ENCODE assay signal across 8 mouse cellular contexts in the genomic region with DNA sequence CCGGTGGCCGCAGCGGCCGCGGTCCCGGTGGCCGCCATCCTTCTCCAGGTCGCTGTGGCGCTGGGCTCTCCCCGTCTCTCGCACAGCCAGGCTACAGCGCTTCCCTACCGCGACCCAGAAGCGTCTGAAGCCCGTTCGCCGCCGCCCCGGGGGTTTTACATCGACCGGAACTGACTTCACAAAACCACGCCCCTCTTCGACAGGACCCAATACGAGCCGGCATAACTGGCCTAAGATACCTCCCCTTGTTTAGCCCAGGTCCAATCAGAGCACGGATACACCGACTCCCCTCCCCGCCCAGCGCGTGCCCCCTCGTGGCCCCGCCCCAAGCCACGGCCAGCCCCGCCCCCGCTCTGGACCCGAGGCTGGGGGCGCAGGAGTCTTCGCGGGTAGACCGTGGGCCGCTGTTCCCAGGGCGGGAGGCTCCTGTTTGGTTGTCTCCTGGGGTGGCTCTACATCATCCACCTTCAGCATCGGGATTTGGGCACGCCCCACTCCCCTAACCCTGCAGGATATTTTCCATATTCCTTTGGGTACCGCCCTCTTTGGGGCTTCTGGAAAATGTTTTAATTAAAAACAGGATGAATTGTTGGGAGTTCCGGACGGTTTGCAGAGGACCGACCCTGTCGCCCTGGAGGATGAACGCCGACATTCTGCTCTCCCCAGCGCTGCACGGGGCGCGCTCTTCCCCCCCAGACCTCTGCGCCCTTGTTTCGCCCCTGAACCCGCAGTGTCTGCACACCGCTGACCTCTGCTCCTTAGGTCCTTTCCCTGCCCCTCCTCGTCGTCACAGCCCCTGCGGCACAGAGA. TPM values are rescaled to one million over a fixed set of nuclear protein-coding genes. Genes with fewer than 3 reads are reported as not detected.
DNase-seq lines count a peak whose midpoint lies in the region; ATAC-seq and TF ChIP-seq lines count a peak whose summit lies in the region.

TSS of gene Aplp2 (minus strand) at position 126 of the 810 bp plus-strand sequence.

- H3K79me2 ChIP-seq in C2C12 (ENCODE audit: control insufficient read depth, insufficient read depth) (peaks cover 17% of the 10 kb centered on the region), myocyte (ENCODE audit: control insufficient read depth, insufficient read depth) (peaks cover 20% of the 10 kb centered on the region)
- H3K79me2 ChIP-seq in liver, adult 2 months (ENCODE audit: control insufficient read depth, insufficient read depth, low read length), result peaks cover 14% of the 10 kb centered on the region; the same call in 1 of the 2 replicates

- TF ChIP-seq CTCF in C2C12 (IDR thresholded peaks at IDR 0.05; ENCODE audit: control insufficient read depth, insufficient read depth, insufficient read length), result no peak
- no peak for TF ChIP-seq CTCF in brain, embryonic 14.5 days (IDR thresholded peaks at IDR 0.05; ENCODE audit: borderline replicate concordance, extremely low read depth, insufficient read depth, insufficient read length)
- 0 out of 2 replicates have a peak, but pooled peaks have one; percentile 1 for TF ChIP-seq CTCF in liver, adult 2 months (IDR thresholded peaks at IDR 0.05; ENCODE audit: low read depth, low read length)

- H3ac ChIP-seq in C2C12 (ENCODE audit: control insufficient read depth, insufficient read length, low read depth) (peak within 1 kb of the TSS; percentile 93), myocyte (ENCODE audit: control insufficient read depth, insufficient read length) (peak within 1 kb of the TSS; percentile 100)

- DNase-seq in brain, embryonic 14.5 days (ENCODE audit: low read depth), result peak; percentile 100
- peak; percentile 97 for DNase-seq in liver, adult 2 months (ENCODE audit: extremely low read depth, low read depth, low spot score)
- peak; percentile 98 for DNase-seq in splenic B cell, adult 2 months (ENCODE audit: low read depth, low spot score)

- peak within 1 kb of the TSS; percentile 94 for H3K4me2 ChIP-seq in heart, embryonic 11.5 days
- H3K4me2 ChIP-seq in kidney, embryonic 16.5 days (replicated peaks; ENCODE audit: low read depth, low read length), result peak within 1 kb of the TSS; percentile 76
- H3K4me2 ChIP-seq in myocyte (ENCODE audit: low read depth), result peak within 1 kb of the TSS; percentile 90

- peaks cover 9% of the 10 kb centered on the region for H3K79me3 ChIP-seq in C2C12 (ENCODE audit: low read depth)

- H3K9me3 ChIP-seq in erythroblast, embryonic 14.5 days (ENCODE audit: control insufficient read depth, low read length), result no peaks in the 10 kb centered on the region
- no peaks in the 10 kb centered on the region for H3K9me3 ChIP-seq in heart, embryonic 11.5 days (replicated peaks; ENCODE audit: control insufficient read depth, low read length)
- no peaks in the 10 kb centered on the region for H3K9me3 ChIP-seq in kidney, embryonic 16.5 days (ENCODE audit: low read length)

- H3K4me1 ChIP-seq in erythroblast, embryonic 14.5 days (ENCODE audit: control insufficient read depth), result peaks cover 45% of the 10 kb centered on the region
- peaks cover 11% of the 10 kb centered on the region; the same call in 1 of the 2 replicates for H3K4me1 ChIP-seq in heart, embryonic 11.5 days (ENCODE audit: control insufficient read depth, insufficient read depth, low read length)
- H3K4me1 ChIP-seq in kidney, embryonic 16.5 days (ENCODE audit: insufficient read depth, low read length), result peaks cover 19% of the 10 kb centered on the region
- peaks cover 9% of the 10 kb centered on the region for H3K4me1 ChIP-seq in liver, adult 2 months (ENCODE audit: control insufficient read depth, insufficient read depth, low read length)

- WGBS in heart, embryonic 11.5 days (ENCODE audit: insufficient replicate concordance), result under 1% methylated on average over 63 of the region's 63 CpGs
- WGBS in kidney, embryonic 16.5 days, result 0% methylated on average over 63 of the region's 63 CpGs
- under 1% methylated on average over 63 of the region's 63 CpGs for WGBS in liver, adult 2 months

- H3K4me3 ChIP-seq in C2C12 (ENCODE audit: insufficient read depth, poor library complexity, severe bottlenecking) (peak within 1 kb of the TSS; percentile 49), myocyte (peak within 1 kb of the TSS; percentile 40)
- peak within 1 kb of the TSS; percentile 99 for H3K4me3 ChIP-seq in erythroblast, embryonic 14.5 days (replicated peaks)
- H3K4me3 ChIP-seq in heart, embryonic 11.5 days (ENCODE audit: low read depth, low read length), result peak within 1 kb of the TSS; percentile 88
- H3K4me3 ChIP-seq in kidney, embryonic 16.5 days (ENCODE audit: low read length), result peak within 1 kb of the TSS; percentile 89
- H3K4me3 ChIP-seq in liver, adult 2 months (ENCODE audit: insufficient read depth, low read depth, low read length), result peak within 1 kb of the TSS; percentile 97

- no peaks in the 10 kb centered on the region for H3K36me3 ChIP-seq in C2C12 (ENCODE audit: control insufficient read depth, insufficient read depth)
- H3K36me3 ChIP-seq in erythroblast, embryonic 14.5 days (ENCODE audit: control insufficient read depth), result peaks cover 16% of the 10 kb centered on the region
- no peaks in the 10 kb centered on the region for H3K36me3 ChIP-seq in heart, embryonic 11.5 days (ENCODE audit: control insufficient read depth, insufficient read depth, low read length)
- H3K36me3 ChIP-seq in kidney, embryonic 16.5 days (ENCODE audit: insufficient read depth, low read length), result no peaks in the 10 kb centered on the region
- H3K36me3 ChIP-seq in liver, adult 2 months (ENCODE audit: control insufficient read depth, insufficient read depth, low read length), result no peaks in the 10 kb centered on the region
- H3K36me3 ChIP-seq in myocyte (ENCODE audit: control insufficient read depth, insufficient read depth), result no peaks in the 10 kb centered on the region
- no peaks in the 10 kb centered on the region for H3K36me3 ChIP-seq in splenic B cell, adult 2 months (ENCODE audit: control insufficient read depth, insufficient read depth, low read length, poor library complexity, severe bottlenecking)

- ATAC-seq in heart, embryonic 11.5 days (replicated peaks; ENCODE audit: insufficient number of reproducible peaks, low FRiP score, low TSS enrichment), result peak; percentile 99
- ATAC-seq in kidney, embryonic 16.5 days (ENCODE audit: low FRiP score, low TSS enrichment), result peak; percentile 99

- H3K27me3 ChIP-seq in C2C12 (ENCODE audit: control insufficient read depth, insufficient read depth, insufficient read length) (no peaks in the 10 kb centered on the region), myocyte (ENCODE audit: control insufficient read depth, insufficient read depth, insufficient read length) (no peaks in the 10 kb centered on the region)
- H3K27me3 ChIP-seq in erythroblast, embryonic 14.5 days (ENCODE audit: control insufficient read depth), result no peaks in the 10 kb centered on the region; the same call in 1 of the 2 replicates
- no peaks in the 10 kb centered on the region for H3K27me3 ChIP-seq in heart, embryonic 11.5 days (ENCODE audit: control insufficient read depth, insufficient read depth, low read length)
- no peaks in the 10 kb centered on the region for H3K27me3 ChIP-seq in kidney, embryonic 16.5 days (ENCODE audit: insufficient read depth, low read length)
- H3K27me3 ChIP-seq in liver, adult 2 months (ENCODE audit: control insufficient read depth, insufficient read depth, low read length), result no peaks in the 10 kb centered on the region
- peaks cover 3% of the 10 kb centered on the region; the same call in 1 of the 2 replicates for H3K27me3 ChIP-seq in splenic B cell, adult 2 months (ENCODE audit: control insufficient read depth, insufficient read depth, low read length, poor library complexity, severe bottlenecking)

- H3K9ac ChIP-seq in heart, embryonic 11.5 days (ENCODE audit: low read depth, low read length), result peak within 1 kb of the TSS; percentile 83
- peak within 1 kb of the TSS; percentile 91 for H3K9ac ChIP-seq in kidney, embryonic 16.5 days (replicated peaks; ENCODE audit: low read length)
- H3K9ac ChIP-seq in liver, adult 2 months (ENCODE audit: low read depth, low read length), result peak within 1 kb of the TSS; percentile 97

- peak; percentile 84 for TF ChIP-seq POLR2A in brain, embryonic 14.5 days (IDR thresholded peaks at IDR 0.05; ENCODE audit: borderline replicate concordance, extremely low read depth, insufficient read depth, insufficient read length, poor library complexity, severe bottlenecking)
- peak; percentile 99 for TF ChIP-seq POLR2A in liver, adult 2 months (IDR thresholded peaks at IDR 0.05; ENCODE audit: extremely low read depth, insufficient read depth, low read length)
- TF ChIP-seq POLR2A in myocyte (IDR thresholded peaks at IDR 0.05; ENCODE audit: insufficient read length, low read depth), result peak; percentile 95

- peak within 1 kb of the TSS; percentile 80 for H3K27ac ChIP-seq in heart, embryonic 11.5 days (ENCODE audit: low read depth, low read length)
- H3K27ac ChIP-seq in kidney, embryonic 16.5 days (ENCODE audit: low read length), result peak within 1 kb of the TSS; percentile 91
- H3K27ac ChIP-seq in liver, adult 2 months (replicated peaks; ENCODE audit: insufficient read depth, low read depth, low read length), result peak within 1 kb of the TSS; percentile 78

TF ChIP-seq in C2C12, 6 proteins besides CTCF, POLR2A, EP300 and RAD21:
- TF ChIP-seq MYOG (IDR thresholded peaks at IDR 0.05; ENCODE audit: control insufficient read depth, extremely low read depth, insufficient read length), result no peak

TF ChIP-seq in myocyte, 11 proteins besides CTCF, POLR2A, EP300 and RAD21:
- peak; percentile 49 for TF ChIP-seq REST (IDR thresholded peaks at IDR 0.05; ENCODE audit: insufficient read depth, insufficient read length)
- peak; percentile 98 for TF ChIP-seq POLR2AphosphoS2 (IDR thresholded peaks at IDR 0.05; ENCODE audit: insufficient read length, low read depth)
- TF ChIP-seq MYOD1 (IDR thresholded peaks at IDR 0.05; ENCODE audit: control insufficient read depth in 1 of 3, insufficient read length in 2 of 3, low read depth in 2 of 3), result peak in 1 of 3 experiments; percentile 3
- TF ChIP-seq SRF (IDR thresholded peaks at IDR 0.05; ENCODE audit: control insufficient read depth, insufficient read length, low read depth), result no peak
- no peak for TF ChIP-seq MYOG (IDR thresholded peaks at IDR 0.05; ENCODE audit: control insufficient read depth in 1 of 3, insufficient read depth in 1 of 3, insufficient read length in 2 of 3, low read depth in 2 of 3)
- TF ChIP-seq CEBPB (IDR thresholded peaks at IDR 0.05; ENCODE audit: insufficient read depth, poor library complexity, severe bottlenecking), result no peak

RNA-seq across cellular contexts. Expression of gene Aplp2, which starts in this region (rescaled TPM):
- polyA plus RNA-seq in C2C12 (2012; fragmentation: generic; extraction: Trizol), result 47.3 TPM
- polyA plus RNA-seq in brain, embryonic 14.5 days (2012; rRNA removed), result 307 and 363 TPM in 2 replicates
- 2.6 and 3.5 TPM in 2 replicates for polyA plus RNA-seq in erythroblast, embryonic 14.5 days (2012)
- polyA plus RNA-seq in heart, embryonic 11.5 days (2014; fragmentation: Nextera tagmentation; extraction: Ambion mirVana), result 271 and 345 TPM in 2 replicates
- 405 and 416 TPM in 2 replicates for polyA plus RNA-seq in kidney, embryonic 16.5 days (2015; fragmentation: Nextera tagmentation; extraction: Ambion mirVana)
- 195 and 214 TPM in 2 replicates for total RNA-seq in liver, adult 2 months (2014; rRNA removed)
- polyA plus RNA-seq in liver, adult 2 months (2012; rRNA removed), result 260 and 276 TPM in 2 replicates
- polyA plus RNA-seq in myocyte (2012; fragmentation: generic; extraction: Trizol), result 65.7 TPM

Comparison
In these comparisons a context has a peak if more than half of its experiments do, and no peak if none do; other contexts are left out.
1. Peak in every context shown above with its lines: DNase-seq, ATAC-seq, H3K4me3 ChIP-seq and H3K27ac ChIP-seq.
2. RNA of gene Aplp2 (polyA plus RNA-seq): 405 to 416 TPM in kidney, embryonic 16.5 days, 307 to 363 TPM in brain, embryonic 14.5 days, 260 to 276 TPM in liver, adult 2 months, 271 to 345 TPM in heart, embryonic 11.5 days, 65.7 TPM in myocyte (single experiment) and 47.3 TPM in C2C12 (single experiment); 2.6 to 3.5 TPM in erythroblast, embryonic 14.5 days; every median in the first group is over 10 times any median in the second.
3. H3K4me3 ChIP-seq: peak in every context shown above with its lines; median percentile 99 in erythroblast, embryonic 14.5 days; 97 in liver, adult 2 months; 89 in kidney, embryonic 16.5 days; 88 in heart, embryonic 11.5 days; 49 in C2C12; 40 in myocyte.